Mouse (Mus musculus) CD4-positive, CD25-positive, alpha-beta regulatory T cell, adult 4 months (primary cell): Measurements from ENCODE around the gene Rassf5. TPM values are rescaled to one million over a fixed set of nuclear protein-coding genes. Genes with fewer than 3 reads are reported as not detected.
A peak's percentile ranks its signal among the peaks of the same experiment; 100 is the strongest.

ENCODE experiments used
- ATAC-seq: one replicate; pipeline ENCODE4 v1.8.0; 2017
- polyA plus RNA-seq, 2 experiments: library from polyadenylated mRNA; unstranded; fragments of 100-300 nt; shearing (Covaris generic); gene quantifications; one replicate each; pipeline ENCODE4 v1.2.1; 2017

The Rassf5 gene
- polyA plus RNA-seq = 100 to 1,000 TPM; 330 to 423 TPM

- ATAC-seq = peak; percentile 50
These were observed at the start of gene Rassf5 for GRCm38 (mm10) chr1:131245089-131245856. Rassf5 (minus strand) TSS chr1:131245258.

GRCm38 (mm10) chr1:131293922-131294250 lies 48.8 kb upstream of the Rassf5 start:
- ATAC-seq = no peak

DNA sequence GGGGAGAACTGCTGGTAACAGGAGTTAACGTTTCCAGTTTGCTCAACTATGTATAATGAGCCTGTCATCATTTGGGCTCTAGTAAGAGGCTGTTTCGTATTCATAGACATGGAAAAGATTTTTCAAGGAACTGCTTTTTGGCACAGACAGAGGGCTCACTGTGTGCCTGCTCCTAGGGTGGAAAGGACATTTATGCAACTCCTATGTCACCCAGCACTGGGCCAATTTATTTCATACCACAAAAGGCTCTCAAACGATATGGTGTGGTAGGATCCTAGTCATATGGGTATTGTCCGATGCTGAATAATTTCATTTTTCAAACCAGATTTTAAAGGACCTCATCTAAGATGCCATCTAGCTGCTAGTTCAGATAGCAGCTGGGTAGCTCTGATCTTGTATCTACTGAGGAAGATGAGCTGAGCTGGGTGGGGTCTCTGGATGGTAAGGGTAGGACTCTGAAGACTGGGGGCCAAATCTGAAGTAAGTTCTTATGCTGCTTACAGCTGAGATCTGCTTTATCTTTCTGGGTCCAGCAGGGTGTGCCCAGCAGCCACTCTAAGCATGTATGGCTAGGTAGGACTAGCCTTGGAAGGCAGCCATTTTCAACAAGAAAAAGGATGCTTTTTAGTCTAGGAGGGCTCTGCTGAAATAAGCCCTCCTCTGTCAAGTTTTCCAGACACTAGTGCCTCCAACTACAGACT lies 48.3 kb upstream of the Rassf5 start:
- no peak for ATAC-seq

- peak; percentile 76 for ATAC-seq
These were observed 45.6 kb upstream of the Rassf5 start for GRCm38 (mm10) chr1:131290648-131291047.

DNA sequence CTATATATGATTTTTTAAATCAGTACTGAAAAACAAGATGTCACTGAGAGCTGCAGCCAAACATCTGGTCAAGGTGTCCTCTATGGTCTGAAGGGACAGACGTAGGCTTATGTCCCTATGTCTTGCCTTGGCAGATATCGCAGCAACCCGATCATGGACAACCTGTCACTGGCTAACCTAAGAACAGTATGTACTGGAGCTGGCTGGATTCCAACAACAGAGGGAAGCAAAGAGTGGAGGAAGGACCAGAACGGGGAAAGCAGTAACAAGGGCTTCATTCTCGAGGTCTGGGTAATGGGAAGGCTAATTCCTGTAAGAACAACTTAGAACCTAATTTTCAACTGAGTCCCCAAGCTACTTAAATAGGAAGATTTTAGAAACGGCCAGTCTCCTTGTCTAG lies 43.9 kb upstream of the Rassf5 start:
- no peak for ATAC-seq

DNA sequence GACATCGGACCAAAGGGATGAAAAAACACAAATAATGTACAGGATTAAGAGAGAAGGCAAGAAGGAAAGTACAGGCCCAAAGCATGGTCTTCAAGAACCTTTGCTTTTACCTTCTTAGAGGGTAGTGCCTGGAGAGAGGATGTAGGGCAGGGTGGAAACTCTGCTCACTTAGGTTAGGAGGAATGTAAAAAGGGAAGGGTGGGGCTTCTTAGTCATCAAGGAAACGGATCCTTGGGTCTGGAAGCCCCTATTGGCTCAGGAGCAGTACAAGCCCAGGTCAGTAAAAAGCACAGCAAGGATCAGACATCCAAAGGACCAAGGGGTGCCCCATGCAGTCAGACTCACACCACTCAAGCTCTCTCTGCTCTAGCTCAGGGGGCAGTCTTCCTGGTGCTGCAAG lies 42.2 kb upstream of the Rassf5 start:
- ATAC-seq = no peak

- no peak for ATAC-seq
These were observed 41.7 kb upstream of the Rassf5 start for GRCm38 (mm10) chr1:131286803-131287202.

GRCm38 (mm10) chr1:131284616-131285015 lies 39.6 kb upstream of the Rassf5 start:
- no peak for ATAC-seq

DNA sequence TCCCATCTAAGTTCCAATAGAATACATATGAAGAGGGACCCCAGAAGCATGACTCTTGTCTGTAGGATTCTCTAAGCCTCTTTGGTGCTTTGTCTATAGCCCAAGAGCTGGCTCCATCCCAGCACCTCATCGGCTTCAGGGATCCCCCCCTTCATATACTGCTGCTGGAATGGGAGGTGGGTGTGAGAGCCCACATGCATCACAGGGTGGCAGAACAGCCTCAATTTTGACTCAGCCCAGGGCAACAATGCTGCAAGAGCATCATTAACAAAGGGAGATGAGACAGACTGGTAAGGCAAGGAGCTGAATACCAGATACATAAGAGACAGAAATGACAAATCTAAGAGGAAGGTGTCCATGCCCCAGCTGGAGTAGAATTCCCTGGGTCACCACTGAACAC lies 39.1 kb upstream of the Rassf5 start:
- ATAC-seq = no peak

GRCm38 (mm10) chr1:131281731-131282130 lies 36.7 kb upstream of the Rassf5 start:
- ATAC-seq = no peak

DNA sequence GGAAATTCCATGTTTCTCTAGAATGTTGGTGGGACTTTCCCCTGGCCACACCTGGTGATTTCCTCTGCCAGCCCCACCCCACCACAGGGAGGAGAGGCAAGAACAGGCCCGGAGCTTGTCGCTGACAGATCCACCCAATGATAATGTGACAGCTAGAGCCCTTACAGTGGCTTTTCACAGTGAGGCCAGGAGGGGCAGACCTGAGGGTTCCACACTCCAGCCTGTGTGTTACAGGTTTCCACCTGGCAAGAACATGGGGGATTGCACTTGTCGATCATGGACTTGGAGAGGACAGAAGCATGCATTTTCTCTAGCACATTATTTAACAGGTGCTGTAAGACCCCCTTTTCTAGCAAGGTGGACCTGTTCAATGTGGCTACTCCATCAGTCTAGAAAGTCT lies 35.2 kb upstream of the Rassf5 start:
- peak; percentile 87 for ATAC-seq

- peak; percentile 51 for ATAC-seq
These were observed 34.4 kb upstream of the Rassf5 start, which contains the start of gene Ikbke for GRCm38 (mm10) chr1:131279456-131279776. Ikbke (minus strand) TSS chr1:131279606.

DNA sequence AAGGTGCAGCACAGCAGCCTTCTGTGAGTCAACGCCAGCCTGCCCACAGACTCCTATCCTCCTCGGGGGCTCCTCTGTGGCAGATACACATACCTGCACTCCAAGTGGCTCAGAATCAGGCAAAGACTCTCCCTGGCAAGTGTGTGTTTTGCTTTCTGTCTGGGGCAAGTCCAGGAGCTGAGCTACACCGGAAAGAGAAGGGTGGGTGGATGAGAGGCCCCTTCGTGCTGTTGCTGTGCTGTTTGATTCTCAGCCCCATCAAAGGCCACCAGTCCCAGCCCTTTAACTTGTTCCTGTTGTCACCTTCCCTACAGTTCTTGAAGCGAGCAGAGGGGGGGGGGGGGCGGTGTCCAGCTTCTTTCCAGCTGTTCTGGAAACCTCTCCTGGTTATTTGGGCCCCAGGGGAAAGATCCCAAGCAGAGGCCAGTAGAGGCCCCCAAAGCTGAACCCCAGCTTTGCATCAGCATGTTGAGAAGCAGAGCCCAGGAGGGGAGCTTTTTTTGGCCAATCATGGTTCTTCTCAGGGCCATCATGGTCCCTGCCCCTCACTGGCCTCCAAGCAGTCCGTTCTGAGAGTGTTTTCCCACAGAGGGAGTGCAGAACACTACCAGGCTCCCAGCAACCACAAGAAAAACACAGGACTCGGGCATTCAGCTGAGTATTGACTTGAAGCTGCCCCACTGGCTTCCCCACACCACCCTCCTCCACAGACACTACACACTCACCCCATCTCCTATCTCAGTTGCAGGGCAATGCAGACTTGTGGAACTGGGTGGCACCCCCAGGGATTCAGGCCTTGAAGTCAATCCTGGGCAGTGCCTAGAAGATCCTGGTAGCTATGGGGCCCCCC lies 33.8 kb upstream of the Rassf5 start:
- peak; percentile 65 for ATAC-seq

GRCm38 (mm10) chr1:131276831-131277230 lies 31.8 kb upstream of the Rassf5 start:
- no peak for ATAC-seq

DNA sequence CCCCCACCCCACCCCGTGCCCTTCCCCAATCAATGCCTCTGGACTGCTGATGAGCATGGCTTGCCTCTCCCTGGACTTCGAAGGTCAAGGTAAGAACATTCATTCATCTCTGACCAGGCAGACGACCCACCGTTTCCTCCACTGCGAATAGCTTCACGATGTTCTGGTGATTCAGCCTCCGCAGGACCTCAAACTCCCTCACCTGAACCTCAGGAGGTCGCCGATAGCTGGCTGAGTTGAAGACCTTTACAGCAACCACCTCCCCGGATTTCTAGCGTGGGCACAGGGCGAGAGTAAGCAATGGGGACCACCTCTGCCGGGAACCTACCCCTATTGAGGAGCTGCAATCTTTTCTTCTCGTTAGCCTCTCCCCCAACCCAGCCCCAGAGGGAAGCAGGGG lies 30.5 kb upstream of the Rassf5 start:
- ATAC-seq = no peak

- ATAC-seq = no peak
These were observed 29.9 kb upstream of the Rassf5 start for GRCm38 (mm10) chr1:131274725-131275539.

DNA sequence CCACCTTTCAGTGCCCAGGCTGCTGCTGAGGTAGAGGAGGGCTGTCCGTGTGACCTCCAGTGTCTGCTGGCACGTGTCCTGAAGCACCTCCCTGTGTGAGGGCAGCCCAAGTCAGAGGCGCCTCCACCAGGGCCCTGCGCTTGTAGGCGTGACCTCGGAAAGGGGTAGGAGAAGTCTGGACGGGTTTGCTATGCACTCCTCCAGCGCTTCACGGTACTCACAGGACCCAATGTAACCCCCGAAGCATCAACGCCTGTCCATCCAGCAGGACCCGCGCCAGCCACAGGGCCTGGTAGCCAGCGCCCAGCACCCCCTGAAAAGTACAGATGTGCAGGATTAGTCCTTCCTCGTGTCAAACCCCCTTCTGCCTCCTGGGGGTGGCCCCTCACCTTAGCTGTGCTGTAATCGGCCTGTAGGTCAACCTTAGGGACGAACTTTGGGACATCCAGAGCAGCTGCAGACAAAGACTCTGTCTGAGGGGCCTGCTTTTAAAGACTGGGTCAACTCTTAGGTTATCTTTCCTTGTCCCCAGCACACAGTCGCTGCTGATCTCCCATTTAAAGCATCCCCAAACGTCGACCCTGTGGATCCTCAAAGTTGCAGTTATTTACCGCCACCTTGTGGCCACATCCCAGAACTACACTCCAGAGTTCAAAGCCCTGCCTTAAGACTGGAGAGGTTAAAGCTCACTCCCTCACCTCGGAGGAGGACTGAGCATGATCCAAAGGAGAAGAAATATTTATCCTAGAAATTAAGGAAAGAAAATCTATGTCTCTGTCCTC lies 24.9 kb upstream of the Rassf5 start:
- ATAC-seq = peak; percentile 82

- no peak for ATAC-seq
These were observed 23.7 kb upstream of the Rassf5 start for GRCm38 (mm10) chr1:131268776-131269175.

DNA sequence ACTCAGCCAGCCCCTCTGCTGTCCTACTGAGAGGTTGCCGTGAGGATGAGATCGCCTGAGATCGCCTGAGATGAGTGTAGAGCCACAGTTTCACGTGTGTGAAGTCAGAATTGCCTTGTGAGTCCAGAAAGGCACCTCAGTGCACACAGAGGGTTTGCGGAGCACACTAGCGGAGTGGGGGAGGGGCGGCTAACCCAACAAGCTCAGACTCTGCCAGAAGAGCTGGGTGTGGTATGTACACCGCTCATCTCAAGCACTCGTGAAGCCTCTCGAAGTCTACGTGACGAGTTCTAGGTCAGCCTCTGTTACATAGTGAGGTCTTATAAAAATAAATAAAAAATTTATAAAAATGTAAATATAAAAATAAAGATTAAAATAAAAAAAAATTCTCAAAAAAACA lies 18.8 kb upstream of the Rassf5 start:
- no peak for ATAC-seq

DNA sequence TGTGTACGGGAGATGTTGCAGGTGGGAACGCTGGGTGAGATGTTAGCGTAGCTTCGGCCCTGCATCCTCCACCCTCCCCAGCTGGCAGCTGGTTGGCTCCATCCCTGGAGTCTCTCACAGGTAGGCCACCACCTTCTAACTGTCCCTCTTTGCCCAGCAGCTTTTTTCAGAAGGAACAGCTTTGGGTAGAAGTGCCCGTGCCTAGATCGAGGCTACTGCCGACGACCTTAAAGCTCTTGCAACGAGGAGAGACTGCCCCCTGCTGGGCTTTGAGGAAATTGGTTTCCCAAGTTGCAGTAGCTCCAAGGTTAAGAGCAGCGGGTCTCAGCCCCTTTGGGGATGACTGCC lies 15.2 kb upstream of the Rassf5 start:
- ATAC-seq = peak; percentile 46

DNA sequence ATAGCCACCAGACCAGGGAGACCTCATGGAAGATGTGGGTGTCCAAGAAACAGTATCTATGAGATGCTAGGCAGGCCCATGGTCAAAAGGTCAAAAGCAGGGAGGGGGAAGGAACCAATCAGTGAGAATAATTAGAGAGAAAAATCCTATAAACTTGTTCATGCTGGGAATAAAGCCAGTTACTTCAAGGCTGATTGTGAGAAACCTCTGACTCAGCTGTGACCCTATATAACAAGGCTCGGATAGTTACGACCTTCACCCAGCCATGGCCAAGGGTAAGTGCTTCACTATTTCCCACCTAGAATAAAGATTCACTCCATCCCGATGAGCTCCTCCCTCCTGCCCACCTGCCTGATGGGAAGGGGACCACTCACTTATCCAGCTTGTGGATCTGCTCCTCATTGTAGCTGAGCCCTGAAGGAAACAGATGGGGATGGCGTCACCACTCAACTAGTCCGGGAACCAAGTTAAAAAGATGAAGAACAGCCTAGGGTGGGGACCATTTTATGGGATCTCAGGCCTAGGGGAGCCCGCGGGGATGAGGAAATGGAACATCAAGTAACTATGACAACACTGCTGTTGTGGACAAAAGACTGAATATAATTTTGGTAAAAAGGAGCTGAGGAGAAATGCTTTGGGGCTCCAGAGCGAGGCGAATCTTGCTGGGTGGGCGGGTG lies 14.7 kb upstream of the Rassf5 start:
- ATAC-seq = no peak
